Mouse (Mus musculus): Measurements from ENCODE around the gene Snap25. TPM values are rescaled to one million over a fixed set of nuclear protein-coding genes. Genes with fewer than 3 reads are reported as not detected.

Snap25 gene
- 1.2 and 2.5 TPM in 2 replicates for polyA plus RNA-seq (2012; rRNA removed; ENCODE audit: low replicate concordance)

DNA sequence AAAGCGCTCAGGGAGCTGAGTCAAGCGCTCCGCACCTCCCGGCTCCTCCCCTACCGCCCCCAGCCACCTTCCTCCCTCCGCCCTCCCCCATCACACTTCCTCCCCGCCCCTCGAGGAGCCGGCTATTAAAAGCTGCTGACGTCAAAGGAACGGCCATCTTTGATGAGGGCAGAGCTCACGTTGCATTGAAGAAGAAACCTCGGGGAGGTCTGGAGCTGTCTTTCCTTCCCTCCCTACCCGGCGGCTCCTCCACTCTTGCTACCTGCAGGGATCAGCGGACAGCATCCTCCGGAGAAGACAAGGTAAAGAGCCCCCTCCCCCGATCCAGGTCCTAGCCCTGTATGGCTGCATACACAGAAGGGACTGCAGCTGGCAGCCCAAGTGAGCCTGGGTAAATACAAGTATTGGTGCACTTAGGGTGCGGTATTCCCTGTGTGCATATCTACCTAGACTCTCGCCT is at the start of gene Snap25:
TSS of gene Snap25 (plus strand) at position 155 of the 460 bp plus-strand sequence.

Other genes starting within 250 kb of the Snap25 start
- 0.19 TPM in 1 of 2 replicates, not detected in the other for gene Ankef1, start 211.5 kb upstream of the Snap25 start, polyA plus RNA-seq (2012; rRNA removed; ENCODE audit: low replicate concordance)
- not detected in 2 replicates for gene AL731706.2, start 172.2 kb downstream of the Snap25 start, polyA plus RNA-seq (2012; rRNA removed; ENCODE audit: low replicate concordance)
- gene Slx4ip, start 177.8 kb downstream of the Snap25 start, polyA plus RNA-seq (2012; rRNA removed; ENCODE audit: low replicate concordance), result 0.08 and 0.22 TPM in 2 replicates
- 0.50 and 1.1 TPM in 2 replicates for gene AL731706.1, start 177.9 kb downstream of the Snap25 start, polyA plus RNA-seq (2012; rRNA removed; ENCODE audit: low replicate concordance)
- 1.3 and 3.6 TPM in 2 replicates for gene Mkks, start 177.9 kb downstream of the Snap25 start, polyA plus RNA-seq (2012; rRNA removed; ENCODE audit: low replicate concordance)